Mouse (Mus musculus): ENCODE measurements around the gene Chrd. TPM values are rescaled to one million over a fixed set of nuclear protein-coding genes. Genes with fewer than 3 reads are reported as not detected.

Gene Chrd
- 9.1 and 11.7 TPM in 2 replicates for polyA plus RNA-seq (2014; fragmentation: Nextera tagmentation; extraction: Ambion mirVana)

DNA sequence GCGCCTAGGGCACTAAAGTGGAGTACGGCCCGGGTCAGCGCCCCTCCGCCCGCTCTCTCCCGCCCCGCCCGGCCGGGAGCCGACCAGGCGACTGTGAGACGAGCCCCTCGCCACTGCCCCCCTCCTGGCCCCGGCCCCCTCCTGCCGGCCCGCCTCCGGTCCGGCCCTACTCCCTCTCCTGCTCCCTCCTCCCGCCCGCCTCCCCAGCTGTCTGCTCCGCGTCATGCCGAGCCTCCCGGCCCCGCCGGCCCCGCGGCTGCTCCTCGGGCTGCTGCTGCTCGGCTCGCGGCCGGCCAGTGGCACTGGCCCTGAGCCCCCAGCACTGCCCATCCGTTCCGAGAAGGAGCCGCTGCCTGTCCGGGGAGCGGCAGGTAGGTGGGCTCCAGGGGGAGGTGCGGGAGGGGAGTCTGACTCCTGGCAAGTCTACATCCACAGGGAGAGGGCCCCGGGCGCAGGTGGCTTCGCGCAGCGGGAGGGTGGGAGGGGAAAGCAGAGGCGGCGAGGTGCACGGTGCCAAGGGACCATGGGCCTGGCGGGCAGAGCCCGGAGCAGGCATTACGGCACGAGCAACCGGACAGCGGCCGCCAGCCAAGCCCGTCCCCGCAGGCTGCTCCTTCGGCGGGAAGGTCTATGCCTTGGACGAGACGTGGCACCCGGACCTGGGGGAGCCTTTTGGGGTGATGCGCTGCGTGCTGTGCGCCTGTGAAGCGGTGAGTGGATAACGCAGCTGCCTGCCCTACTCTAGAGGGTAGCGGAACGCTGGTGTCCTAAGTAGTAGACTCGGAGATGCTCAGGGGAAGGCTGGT lies at the start of gene Chrd:
TSS of gene Chrd (plus strand) at position 203 of the 806 bp plus-strand sequence.
- Histone ChIP-seq H3K36me3 (ENCODE audit: control insufficient read depth, insufficient read depth, low read length) (peaks cover 9% of the 10 kb centered on the region; the same call in 1 of the 2 replicates), H3K9me3 (ENCODE audit: control insufficient read depth, low read length) (no peaks in the 10 kb centered on the region), H3K27ac (replicated peaks; ENCODE audit: low read depth, low read length) (peak within 1 kb of the TSS; percentile 83), H3K4me1 (ENCODE audit: control insufficient read depth, insufficient read depth, low read length) (peaks cover 7% of the 10 kb centered on the region; the same call in 1 of the 2 replicates), H3K4me3 (ENCODE audit: low read depth, low read length) (peak within 1 kb of the TSS; percentile 74), H3K27me3 (replicated peaks; ENCODE audit: control insufficient read depth, insufficient read depth, low read length) (peaks cover 26% of the 10 kb centered on the region), H3K9ac (ENCODE audit: low read depth, low read length) (peak within 1 kb of the TSS; percentile 83), H3K4me2 (ENCODE audit: low read depth, low read length) (peak within 1 kb of the TSS; percentile 98)
- DNase-seq (ENCODE audit: low spot score) (peak; percentile 85), ATAC-seq (ENCODE audit: low read depth) (peak; percentile 90)
- WGBS: under 1% methylated on average over 27 of the region's 70 CpGs

- Histone ChIP-seq H3K9ac (ENCODE audit: low read depth, low read length) (no peak overlapping the region), H3K27me3 (replicated peaks; ENCODE audit: control insufficient read depth, insufficient read depth, low read length) (no peaks in the 10 kb centered on the region), H3K36me3 (ENCODE audit: control insufficient read depth, insufficient read depth, low read length) (peaks cover 67% of the 10 kb centered on the region), H3K9me3 (ENCODE audit: control insufficient read depth, low read length) (no peaks in the 10 kb centered on the region), H3K4me1 (ENCODE audit: control insufficient read depth, insufficient read depth, low read length) (peaks cover 8% of the 10 kb centered on the region), H3K27ac (replicated peaks; ENCODE audit: low read depth, low read length) (no peak overlapping the region), H3K4me3 (ENCODE audit: low read depth, low read length) (no peak overlapping the region), H3K4me2 (ENCODE audit: low read depth, low read length) (no peak overlapping the region)
- ATAC-seq (ENCODE audit: low read depth) (no peak), DNase-seq (ENCODE audit: low spot score) (no peak)
- WGBS: 85% methylated on average over 3 of the region's 3 CpGs
Measured at GRCm38 (mm10) chr16:20690774-20691173, 42.2 kb upstream of the Chrd start.

DNA sequence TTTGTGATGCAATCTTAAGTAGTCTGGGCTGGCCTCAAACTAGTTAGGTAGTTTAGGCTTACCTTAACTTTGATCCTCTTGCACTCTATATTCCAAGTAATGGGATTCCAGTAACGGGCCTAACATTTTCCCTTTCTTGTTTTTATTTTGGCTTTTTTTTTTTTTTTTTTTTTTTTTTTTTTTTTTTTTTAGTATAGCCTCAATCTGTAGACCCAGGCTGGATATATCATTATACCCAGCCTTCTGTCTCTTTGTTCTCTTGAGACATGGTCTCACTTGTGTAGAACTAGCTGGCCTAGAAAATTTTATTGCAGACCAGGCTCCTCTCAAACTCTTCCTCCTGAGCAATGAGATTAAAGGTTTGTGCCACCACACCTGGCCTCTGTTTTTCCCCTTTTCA lies 41.3 kb upstream of the Chrd start:
- Histone ChIP-seq H3K36me3 (ENCODE audit: control insufficient read depth, insufficient read depth, low read length) (peaks cover 58% of the 10 kb centered on the region), H3K4me1 (ENCODE audit: control insufficient read depth, insufficient read depth, low read length) (peaks cover 15% of the 10 kb centered on the region), H3K9ac (ENCODE audit: low read depth, low read length) (no peak overlapping the region), H3K4me2 (ENCODE audit: low read depth, low read length) (no peak overlapping the region), H3K9me3 (ENCODE audit: control insufficient read depth, low read length) (no peaks in the 10 kb centered on the region), H3K27me3 (replicated peaks; ENCODE audit: control insufficient read depth, insufficient read depth, low read length) (no peaks in the 10 kb centered on the region), H3K4me3 (ENCODE audit: low read depth, low read length) (no peak overlapping the region), H3K27ac (replicated peaks; ENCODE audit: low read depth, low read length) (no peak overlapping the region)
- ATAC-seq (ENCODE audit: low read depth) (no peak), DNase-seq (ENCODE audit: low spot score) (no peak)
- 63% methylated on average over 1 of the region's 1 CpGs for WGBS

DNA sequence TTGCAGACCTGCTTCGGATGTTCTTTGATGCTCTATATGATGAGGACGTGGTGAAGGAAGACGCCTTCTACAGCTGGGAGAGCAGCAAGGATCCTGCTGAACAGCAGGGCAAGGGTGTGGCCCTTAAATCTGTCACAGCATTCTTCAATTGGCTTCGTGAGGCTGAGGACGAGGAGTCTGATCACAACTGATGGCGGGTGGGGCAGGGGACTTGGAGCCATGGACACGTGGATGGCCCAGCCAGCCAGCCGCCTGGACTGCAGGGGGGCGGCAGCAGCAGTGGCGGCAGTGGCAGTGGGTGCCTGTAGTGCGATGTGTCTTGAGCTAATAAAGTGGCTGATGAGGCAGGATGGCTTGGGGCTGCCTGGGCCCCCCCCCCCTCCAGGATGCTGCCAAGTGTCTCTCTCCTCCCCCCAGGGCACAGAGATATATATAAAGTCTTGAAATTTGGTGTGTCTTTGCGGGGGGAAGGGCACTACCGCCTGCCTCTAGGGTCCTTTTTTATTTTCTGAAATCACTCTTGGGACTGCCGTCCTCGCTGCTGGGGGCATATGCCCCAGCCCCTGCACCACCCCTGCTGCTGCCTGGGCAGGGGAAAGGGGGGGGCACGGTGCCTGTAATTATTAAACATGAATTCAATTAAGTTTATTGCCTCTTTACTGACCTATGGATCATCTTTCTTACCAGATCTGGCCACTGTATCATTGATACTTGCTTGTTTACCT lies 40.5 kb upstream of the Chrd start:
- ATAC-seq (ENCODE audit: low read depth) (no peak), DNase-seq (ENCODE audit: low spot score) (no peak)
- H3K9me3 ChIP-seq (ENCODE audit: control insufficient read depth, low read length): no peaks in the 10 kb centered on the region
- H3K9ac ChIP-seq (ENCODE audit: low read depth, low read length): peak overlapping the region; percentile 79; the same call in 1 of the 2 replicates
- H3K4me3 ChIP-seq (ENCODE audit: low read depth, low read length): peak overlapping the region; percentile 63
- peaks cover 15% of the 10 kb centered on the region for H3K4me1 ChIP-seq (ENCODE audit: control insufficient read depth, insufficient read depth, low read length)
- H3K27ac ChIP-seq (replicated peaks; ENCODE audit: low read depth, low read length): peak overlapping the region; percentile 92
- no peaks in the 10 kb centered on the region for H3K27me3 ChIP-seq (replicated peaks; ENCODE audit: control insufficient read depth, insufficient read depth, low read length)
- peak overlapping the region; percentile 94 for H3K4me2 ChIP-seq (ENCODE audit: low read depth, low read length)
- WGBS: 36% methylated on average over 16 of the region's 16 CpGs
- peaks cover 51% of the 10 kb centered on the region for H3K36me3 ChIP-seq (ENCODE audit: control insufficient read depth, insufficient read depth, low read length)

DNA sequence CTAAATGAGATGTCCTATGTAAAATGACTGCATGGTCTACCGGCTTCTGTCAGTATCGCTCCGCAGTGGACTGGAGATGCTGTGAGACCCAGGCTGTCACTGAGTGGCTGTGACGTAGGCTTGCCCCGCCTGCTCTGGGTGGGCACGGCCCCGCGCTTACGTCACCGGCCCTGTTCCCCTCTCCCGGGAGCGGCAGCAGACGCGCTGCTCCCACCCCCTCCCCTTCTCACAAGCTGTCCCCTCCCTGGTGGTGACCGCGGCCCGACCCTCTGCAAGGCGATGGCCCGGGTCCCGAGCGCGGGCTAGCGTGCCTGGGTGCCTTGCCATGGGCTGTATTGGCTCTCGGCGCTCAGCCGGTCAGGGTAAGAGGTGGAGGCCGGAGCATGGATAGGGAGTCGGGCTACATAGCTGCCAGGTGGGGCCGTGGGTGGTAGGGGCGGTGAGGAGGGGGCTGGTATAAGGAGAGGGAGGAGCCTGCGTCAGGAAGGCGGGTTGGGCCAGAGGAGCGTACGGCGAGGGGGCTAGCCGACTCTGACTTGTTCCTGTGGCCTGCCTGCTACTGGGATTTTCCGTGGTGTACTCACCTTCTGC lies 39.7 kb upstream of the Chrd start, which contains the start of gene Fam131a:
TSS of gene Fam131a (plus strand) at position 131 of the 591 bp plus-strand sequence.
- ATAC-seq (ENCODE audit: low read depth): peak; percentile 94
- no peaks in the 10 kb centered on the region for H3K9me3 ChIP-seq (ENCODE audit: control insufficient read depth, low read length)
- peak; percentile 96 for DNase-seq (ENCODE audit: low spot score)
- peak within 1 kb of the TSS; percentile 79 for H3K9ac ChIP-seq (ENCODE audit: low read depth, low read length)
- peak within 1 kb of the TSS; percentile 92 for H3K27ac ChIP-seq (replicated peaks; ENCODE audit: low read depth, low read length)
- peaks cover 15% of the 10 kb centered on the region for H3K4me1 ChIP-seq (ENCODE audit: control insufficient read depth, insufficient read depth, low read length)
- under 1% methylated on average over 30 of the region's 37 CpGs for WGBS
- H3K27me3 ChIP-seq (replicated peaks; ENCODE audit: control insufficient read depth, insufficient read depth, low read length): no peaks in the 10 kb centered on the region
- peaks cover 43% of the 10 kb centered on the region for H3K36me3 ChIP-seq (ENCODE audit: control insufficient read depth, insufficient read depth, low read length)
- H3K4me2 ChIP-seq (ENCODE audit: low read depth, low read length): peak within 1 kb of the TSS; percentile 94
- H3K4me3 ChIP-seq (ENCODE audit: low read depth, low read length): peak within 1 kb of the TSS; percentile 63

DNA sequence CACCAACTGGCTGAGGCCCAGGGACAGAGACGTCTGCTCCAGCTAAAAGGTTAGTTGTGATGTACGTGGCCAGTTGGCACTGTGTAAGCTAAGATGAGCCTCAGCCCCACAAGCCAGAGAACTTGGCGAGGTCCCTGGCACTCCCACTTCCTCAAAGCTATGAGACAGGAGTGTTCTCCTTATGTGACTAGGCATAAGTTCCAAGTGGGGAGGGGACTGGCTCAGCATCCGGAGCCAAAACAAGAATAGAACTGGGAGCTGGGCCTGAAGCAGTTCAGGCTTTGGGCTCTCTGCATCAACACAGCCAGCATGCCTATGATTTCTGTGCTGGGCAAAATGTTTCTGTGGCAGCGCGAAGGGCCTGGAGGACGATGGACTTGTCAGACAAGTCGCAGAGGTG lies 38.1 kb upstream of the Chrd start:
- Histone ChIP-seq H3K36me3 (ENCODE audit: control insufficient read depth, insufficient read depth, low read length) (peaks cover 34% of the 10 kb centered on the region), H3K27me3 (replicated peaks; ENCODE audit: control insufficient read depth, insufficient read depth, low read length) (no peaks in the 10 kb centered on the region), H3K4me3 (ENCODE audit: low read depth, low read length) (peak overlapping the region; percentile 37; the same call in 1 of the 2 replicates), H3K9me3 (ENCODE audit: control insufficient read depth, low read length) (no peaks in the 10 kb centered on the region), H3K4me2 (ENCODE audit: low read depth, low read length) (peak overlapping the region; percentile 74; the same call in 1 of the 2 replicates), H3K9ac (ENCODE audit: low read depth, low read length) (no peak overlapping the region), H3K27ac (replicated peaks; ENCODE audit: low read depth, low read length) (peak overlapping the region; percentile 63; the same call in 1 of the 2 replicates), H3K4me1 (ENCODE audit: control insufficient read depth, insufficient read depth, low read length) (peaks cover 15% of the 10 kb centered on the region)
- ATAC-seq (ENCODE audit: low read depth) (no peak), DNase-seq (ENCODE audit: low spot score) (peak; percentile 59)
- 71% methylated on average over 8 of the region's 8 CpGs for WGBS

GRCm38 (mm10) chr16:20695622-20696323 lies 37.2 kb upstream of the Chrd start:
- ATAC-seq (ENCODE audit: low read depth): peak; percentile 77
- H3K4me2 ChIP-seq (ENCODE audit: low read depth, low read length): peak overlapping the region; percentile 74
- H3K27ac ChIP-seq (replicated peaks; ENCODE audit: low read depth, low read length): peak overlapping the region; percentile 63
- peak overlapping the region; percentile 37 for H3K4me3 ChIP-seq (ENCODE audit: low read depth, low read length)
- peak; percentile 95 for DNase-seq (ENCODE audit: low spot score)
- peak overlapping the region; percentile 65 for H3K9ac ChIP-seq (ENCODE audit: low read depth, low read length)
- WGBS: 2% methylated on average over 36 of the region's 46 CpGs
- H3K4me1 ChIP-seq (ENCODE audit: control insufficient read depth, insufficient read depth, low read length): peaks cover 15% of the 10 kb centered on the region
- H3K9me3 ChIP-seq (ENCODE audit: control insufficient read depth, low read length): no peaks in the 10 kb centered on the region
- H3K36me3 ChIP-seq (ENCODE audit: control insufficient read depth, insufficient read depth, low read length): peaks cover 26% of the 10 kb centered on the region
- H3K27me3 ChIP-seq (replicated peaks; ENCODE audit: control insufficient read depth, insufficient read depth, low read length): no peaks in the 10 kb centered on the region

DNA sequence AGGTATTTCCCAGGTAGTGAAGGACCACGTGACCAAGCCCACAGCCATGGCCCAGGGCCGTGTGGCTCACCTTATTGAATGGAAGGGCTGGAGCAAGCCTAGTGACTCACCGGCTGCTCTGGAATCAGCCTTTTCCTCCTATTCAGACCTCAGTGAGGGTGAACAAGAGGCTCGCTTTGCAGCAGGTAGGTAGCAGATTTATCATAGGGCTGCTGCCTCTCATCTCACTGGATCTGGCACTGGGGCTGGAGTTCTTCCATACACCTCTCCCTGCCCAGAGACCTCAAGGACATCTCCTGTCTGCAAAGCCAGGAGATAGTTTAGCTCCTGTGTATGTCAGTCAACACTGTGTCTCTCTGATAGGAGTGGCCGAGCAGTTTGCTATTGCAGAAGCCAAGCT lies 33.7 kb upstream of the Chrd start:
- 75% methylated on average over 5 of the region's 5 CpGs for WGBS
- H3K36me3 ChIP-seq (ENCODE audit: control insufficient read depth, insufficient read depth, low read length): peaks cover 23% of the 10 kb centered on the region
- ATAC-seq (ENCODE audit: low read depth): no peak

More for the DNA sequence above, 33.7 kb upstream of the Chrd start:
- no peak overlapping the region for H3K4me2 ChIP-seq (ENCODE audit: low read depth, low read length)
- H3K27ac ChIP-seq (replicated peaks; ENCODE audit: low read depth, low read length): no peak overlapping the region
- no peaks in the 10 kb centered on the region for H3K9me3 ChIP-seq (ENCODE audit: control insufficient read depth, low read length)
- H3K27me3 ChIP-seq (replicated peaks; ENCODE audit: control insufficient read depth, insufficient read depth, low read length): no peaks in the 10 kb centered on the region
- H3K9ac ChIP-seq (ENCODE audit: low read depth, low read length): no peak overlapping the region
- H3K4me1 ChIP-seq (ENCODE audit: control insufficient read depth, insufficient read depth, low read length): peaks cover 25% of the 10 kb centered on the region
- H3K4me3 ChIP-seq (ENCODE audit: low read depth, low read length): no peak overlapping the region
- no peak for DNase-seq (ENCODE audit: low spot score)
